Mouse (Mus musculus): ENCODE data around the gene Olfr1427. TPM values are rescaled to one million over a fixed set of nuclear protein-coding genes. Genes with fewer than 3 reads are reported as not detected.
"Not testable (repeated sequence)": the region's sequence is repeated elsewhere in the genome, so short reads cannot be mapped to it uniquely, and the experiment has no call there.

The Olfr1427 gene
- not detected for polyA plus RNA-seq (2017; shearing (Covaris generic))

- no peak for ATAC-seq
Observed at GRCm38 (mm10) chr19:12103234-12103633, at the start of gene Olfr1427. TSS of gene Olfr1427 (minus strand) at chr19:12103334.

GRCm38 (mm10) chr19:12145452-12145851 lies 42.3 kb upstream of the Olfr1427 start:
- no peak for ATAC-seq

GRCm38 (mm10) chr19:12143356-12143755 lies 40.2 kb upstream of the Olfr1427 start:
- ATAC-seq: no peak

GRCm38 (mm10) chr19:12134289-12134688 lies 31.2 kb upstream of the Olfr1427 start:
- no peak for ATAC-seq

GRCm38 (mm10) chr19:12123103-12123502 lies 20.0 kb upstream of the Olfr1427 start, which contains the start of gene Olfr76:
TSS of gene Olfr76 (minus strand) at chr19:12123203.
- no peak for ATAC-seq

GRCm38 (mm10) chr19:12116464-12116863 lies 13.3 kb upstream of the Olfr1427 start:
- no peak for ATAC-seq

GRCm38 (mm10) chr19:12115797-12116196 lies 12.7 kb upstream of the Olfr1427 start, which contains the start of gene Olfr1428:
TSS of gene Olfr1428 (minus strand) at chr19:12115897.
- no peak for ATAC-seq

GRCm38 (mm10) chr19:12113807-12114206 lies 10.7 kb upstream of the Olfr1427 start:
- no peak for ATAC-seq

GRCm38 (mm10) chr19:12104541-12104940 lies 1.4 kb upstream of the Olfr1427 start:
- no peak for ATAC-seq

GRCm38 (mm10) chr19:12091913-12092312 lies 11.2 kb downstream of the Olfr1427 start, which contains the start of gene Olfr1426:
TSS of gene Olfr1426 (minus strand) at chr19:12092013.
- no peak for ATAC-seq

GRCm38 (mm10) chr19:12077631-12078030 lies 25.5 kb downstream of the Olfr1427 start, which contains the start of gene Olfr1425:
TSS of gene Olfr1425 (minus strand) at chr19:12077731.
- ATAC-seq: not testable (repeated sequence)

GRCm38 (mm10) chr19:12069546-12069945 lies 33.6 kb downstream of the Olfr1427 start:
- ATAC-seq: not testable (repeated sequence)

GRCm38 (mm10) chr19:12067806-12068205 lies 35.3 kb downstream of the Olfr1427 start:
- ATAC-seq: not testable (repeated sequence)

GRCm38 (mm10) chr19:12062582-12062981 lies 40.6 kb downstream of the Olfr1427 start, which contains the start of gene Olfr1424:
TSS of gene Olfr1424 (minus strand) at chr19:12062682.
- ATAC-seq: not testable (repeated sequence)

Other genes starting within 250 kb of the Olfr1427 start
- not detected for gene Olfr1418, start 242.3 kb downstream of the Olfr1427 start, polyA plus RNA-seq (2017; shearing (Covaris generic))
- gene Olfr1419, start 228.2 kb downstream of the Olfr1427 start, polyA plus RNA-seq (2017; shearing (Covaris generic)): not detected
- under 1 TPM in 1 of 3 experiments, not detected in 2; 0.31 TPM for gene Olfr1420, start 216.8 kb downstream of the Olfr1427 start, polyA plus RNA-seq (2017; shearing (Covaris generic))
- 10 to 100 TPM; 15.0 to 18.6 (median 17.1) TPM for gene Patl1, start 190.9 kb downstream of the Olfr1427 start, polyA plus RNA-seq (2017; shearing (Covaris generic))
- 1 to 10 TPM; 7.1 to 8.4 (median 8.3) TPM for gene Osbp, start 137.4 kb downstream of the Olfr1427 start, polyA plus RNA-seq (2017; shearing (Covaris generic))
- under 1 TPM in 1 of 3 experiments, not detected in 2; 0.16 TPM for gene Olfr1423, start 62.0 kb downstream of the Olfr1427 start, polyA plus RNA-seq (2017; shearing (Covaris generic))
- gene Olfr1424, start 40.7 kb downstream of the Olfr1427 start, polyA plus RNA-seq (2017; shearing (Covaris generic)): not detected
- not detected for gene Olfr1425, start 25.6 kb downstream of the Olfr1427 start, polyA plus RNA-seq (2017; shearing (Covaris generic))
- gene Olfr1426, start 11.3 kb downstream of the Olfr1427 start, polyA plus RNA-seq (2017; shearing (Covaris generic)): not detected
- gene Olfr1428, start 12.6 kb upstream of the Olfr1427 start, polyA plus RNA-seq (2017; shearing (Covaris generic)): not detected
- under 1 TPM in 1 of 3 experiments, not detected in 2; 0.21 TPM for gene Olfr76, start 19.9 kb upstream of the Olfr1427 start, polyA plus RNA-seq (2017; shearing (Covaris generic))
- under 1 TPM in 1 of 3 experiments, not detected in 2; 0.20 TPM for gene Olfr1555-ps1, start 66.8 kb upstream of the Olfr1427 start, polyA plus RNA-seq (2017; shearing (Covaris generic))
- gene Olfr1431, start 97.3 kb upstream of the Olfr1427 start, polyA plus RNA-seq (2017; shearing (Covaris generic)): not detected
- gene Olfr1432, start 129.3 kb upstream of the Olfr1427 start, polyA plus RNA-seq (2017; shearing (Covaris generic)): not detected
- gene Olfr262, start 138.3 kb upstream of the Olfr1427 start, polyA plus RNA-seq (2017; shearing (Covaris generic)): not detected
- gene Olfr235, start 157.7 kb upstream of the Olfr1427 start, polyA plus RNA-seq (2017; shearing (Covaris generic)): not detected
- gene Olfr1434, start 176.5 kb upstream of the Olfr1427 start, polyA plus RNA-seq (2017; shearing (Covaris generic)): not detected
- gene Olfr1436, start 195.8 kb upstream of the Olfr1427 start, polyA plus RNA-seq (2017; shearing (Covaris generic)): not detected
- gene Olfr1437, start 221.8 kb upstream of the Olfr1427 start, polyA plus RNA-seq (2017; shearing (Covaris generic)): under 1 TPM in 1 of 3 experiments, not detected in 2; 0.15 TPM
- gene Olfr1438-ps1, start 232.6 kb upstream of the Olfr1427 start, polyA plus RNA-seq (2017; shearing (Covaris generic)): under 1 TPM in 1 of 3 experiments, not detected in 2; 0.09 TPM